Mouse (Mus musculus) gonadal fat pad, adult 2 months (tissue): Measurements from ENCODE around the gene Adcy4. TPM values are rescaled to one million over a fixed set of nuclear protein-coding genes. Genes with fewer than 3 reads are reported as not detected.

ENCODE experiments used
- DNase-seq: peaks from one replicate; pipeline ENCODE4 v3.0.0-alpha.2; 2012; ENCODE audit warnings: low read depth
- polyA plus RNA-seq: library from polyadenylated mRNA; depleted of rRNA; stranded (reverse); fragments of >200 nt; gene quantifications from 2 replicates; pipeline ENCODE4 v1.2.3, GENCODE M21; 2012

Adcy4 gene
- polyA plus RNA-seq, 1 experiment, result 12.6 TPM

DNA sequence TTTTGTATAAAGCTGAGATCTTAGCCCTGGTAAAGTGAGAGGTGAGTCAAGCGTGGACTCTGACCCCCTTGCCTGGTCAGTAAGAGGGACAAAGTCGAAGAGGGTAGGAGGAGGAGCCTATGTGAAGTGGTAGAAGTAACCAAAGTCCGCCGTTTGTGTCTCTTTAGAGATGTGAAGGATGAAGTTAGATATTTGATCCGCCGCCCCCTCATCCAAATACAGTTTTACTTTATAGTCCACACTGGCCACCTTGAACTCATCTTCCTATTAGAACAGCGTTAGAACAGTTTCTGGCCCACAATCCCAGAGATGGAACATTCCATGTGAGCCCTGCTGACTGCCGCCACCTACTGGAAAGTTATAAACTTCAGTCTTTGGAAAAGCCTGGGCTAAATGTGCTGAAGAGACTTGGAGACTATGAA lies 25.5 kb downstream of the Adcy4 start, which contains the start of gene Cideb:
TSS of gene Cideb (minus strand) at position 96 of the 422 bp plus-strand sequence.
- no peak for DNase-seq

DNA sequence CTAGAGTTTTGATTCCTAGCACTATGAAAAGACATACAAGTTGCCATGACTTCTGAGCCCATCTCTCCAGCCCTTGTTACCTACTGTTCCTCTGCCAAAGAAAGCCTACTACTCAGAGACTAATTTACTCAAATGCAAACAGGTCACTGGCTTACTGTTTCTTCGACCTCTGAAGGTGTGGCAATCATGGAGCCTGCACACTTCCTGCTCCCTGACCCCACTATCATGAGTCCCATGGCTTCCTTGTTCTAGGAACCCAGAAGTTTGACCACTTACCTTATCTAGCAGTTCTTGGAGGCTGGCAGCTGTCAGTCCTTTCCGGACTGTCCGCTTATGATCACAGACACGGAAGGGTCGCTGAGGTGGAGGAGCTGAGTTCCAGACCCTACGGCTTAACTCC lies 26.3 kb downstream of the Adcy4 start:
- no peak for DNase-seq

- DNase-seq, result no peak
These were observed 36.6 kb downstream of the Adcy4 start for GRCm38 (mm10) chr14:55747051-55747847.

GRCm38 (mm10) chr14:55745861-55746237 lies 38.0 kb downstream of the Adcy4 start:
- no peak for DNase-seq

GRCm38 (mm10) chr14:55745180-55745860 lies 38.6 kb downstream of the Adcy4 start, which contains the start of the genes Dhrs1 and Nop9:
Gene Dhrs1 (minus strand): TSS chr14:55745690.
Gene Nop9 (plus strand): TSS chr14:55745693.
- DNase-seq, result no peak

DNA sequence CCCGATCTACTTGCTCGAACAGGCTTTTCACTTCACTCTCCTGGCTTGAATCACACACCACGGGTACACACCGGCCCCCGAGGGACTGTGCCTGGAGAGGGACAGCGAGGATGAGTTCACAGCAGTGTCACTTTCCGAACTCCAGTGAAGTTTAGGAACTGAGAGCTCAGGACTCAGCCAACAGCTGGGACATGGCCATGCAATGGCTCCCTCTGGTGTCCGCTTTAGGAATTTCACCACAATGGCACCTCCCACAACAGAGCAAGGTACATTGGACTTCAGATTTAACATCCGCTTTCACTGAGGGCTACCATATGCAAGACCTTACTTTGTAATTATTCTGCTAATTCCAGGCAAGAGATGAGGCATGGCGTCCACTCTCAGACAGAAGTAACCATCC lies 40.2 kb downstream of the Adcy4 start:
- peak; percentile 54 for DNase-seq

GRCm38 (mm10) chr14:55737086-55737687 lies 46.7 kb downstream of the Adcy4 start:
- no peak for DNase-seq

- no peak for DNase-seq
These were observed 48.1 kb downstream of the Adcy4 start for GRCm38 (mm10) chr14:55735758-55736157.

GRCm38 (mm10) chr14:55735334-55735733 lies 48.6 kb downstream of the Adcy4 start:
- no peak for DNase-seq

DNA sequence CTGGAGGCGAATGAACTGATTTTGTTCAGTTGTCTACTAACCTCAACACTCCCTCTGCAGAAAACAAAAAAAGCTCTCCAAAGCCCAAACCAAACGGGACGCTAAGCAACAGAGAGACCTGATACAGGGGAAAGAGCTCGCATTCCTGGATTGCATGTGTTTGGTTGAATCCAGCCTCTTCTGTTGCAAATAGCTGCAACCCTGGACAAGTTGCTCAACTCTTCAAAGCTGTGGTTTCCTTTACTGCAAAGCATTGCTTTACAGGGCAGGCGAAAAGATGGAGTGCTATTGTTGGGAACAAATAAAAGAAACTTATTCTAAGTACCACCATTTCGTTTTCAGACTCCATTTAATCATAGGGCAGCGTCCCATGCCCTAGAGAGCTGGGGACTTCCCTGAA lies 49.0 kb downstream of the Adcy4 start:
- no peak for DNase-seq

GRCm38 (mm10) chr14:55733889-55734288 lies 50.0 kb downstream of the Adcy4 start:
- DNase-seq, result no peak

DNA sequence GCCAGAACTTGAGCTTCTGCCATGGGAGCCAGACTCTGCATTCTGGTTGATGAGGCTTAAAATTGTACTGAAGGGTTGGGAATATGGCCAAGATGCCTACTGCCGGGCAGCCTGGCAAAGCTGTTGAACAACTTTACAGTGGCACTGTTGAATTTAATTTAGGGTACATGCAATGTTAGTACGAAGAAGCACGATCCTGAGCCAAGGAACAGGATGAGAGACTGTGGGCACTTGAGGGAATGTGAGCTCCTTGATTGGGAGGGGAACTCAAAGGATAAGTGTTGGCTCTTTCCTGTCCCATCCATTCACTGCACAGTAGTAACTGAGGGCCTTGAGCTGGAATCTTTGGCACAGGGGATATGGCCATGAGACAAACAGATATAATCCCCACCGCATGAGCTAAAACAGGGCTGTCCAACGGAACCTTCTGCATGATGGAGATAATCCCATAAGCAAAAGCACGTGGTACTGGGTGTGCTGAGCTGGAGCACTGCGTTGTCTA lies 53.3 kb downstream of the Adcy4 start:
- no peak for DNase-seq

GRCm38 (mm10) chr14:55730116-55730515 lies 53.8 kb downstream of the Adcy4 start:
- no peak for DNase-seq

DNA sequence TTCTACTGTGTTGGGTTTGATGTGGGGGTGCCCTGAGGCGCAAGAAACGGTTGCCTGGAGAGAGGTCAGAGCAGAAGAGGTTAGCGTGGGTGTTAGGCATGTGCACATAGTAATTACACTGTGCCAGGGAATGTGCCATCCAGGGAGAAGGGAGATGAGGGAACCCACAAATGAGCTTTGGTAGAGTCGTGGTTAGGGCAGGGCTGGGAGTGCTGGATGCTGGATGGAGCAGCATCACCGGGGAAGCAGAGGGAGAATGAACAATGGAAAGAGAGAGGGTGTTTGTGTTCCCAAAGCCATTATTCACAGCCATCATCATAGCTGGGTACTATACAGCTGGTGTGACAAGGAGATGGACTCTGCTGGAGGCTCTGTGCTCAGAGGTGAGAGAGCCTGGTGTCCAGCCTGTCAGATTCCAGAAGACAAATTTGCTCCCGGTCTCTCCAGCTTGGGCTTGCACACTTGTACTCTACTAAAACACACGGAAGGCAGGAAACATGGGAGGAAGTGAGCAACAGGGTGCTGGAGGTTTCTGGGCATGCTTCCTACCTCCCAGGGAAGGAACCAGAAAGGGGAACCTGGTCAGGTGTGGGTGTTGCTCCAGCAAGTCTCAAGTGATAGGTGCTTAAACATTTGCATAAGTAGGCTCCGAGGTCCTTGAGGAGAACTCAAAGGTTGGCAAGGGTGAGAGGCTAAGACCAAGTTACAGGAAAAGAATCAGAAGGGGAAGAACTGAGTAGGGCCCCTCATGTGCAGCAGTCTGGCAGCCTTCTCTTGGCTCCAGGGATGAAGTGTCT lies 55.8 kb downstream of the Adcy4 start:
- DNase-seq, result no peak

GRCm38 (mm10) chr14:55726261-55726660 lies 57.6 kb downstream of the Adcy4 start:
- DNase-seq, result no peak

GRCm38 (mm10) chr14:55724411-55724871 lies 59.5 kb downstream of the Adcy4 start:
- peak; percentile 64 for DNase-seq

GRCm38 (mm10) chr14:55723433-55723832 lies 60.5 kb downstream of the Adcy4 start:
- DNase-seq, result no peak

- DNase-seq, result no peak
These were observed 61.4 kb downstream of the Adcy4 start for GRCm38 (mm10) chr14:55722438-55722945.

GRCm38 (mm10) chr14:55721700-55722437 lies 62.0 kb downstream of the Adcy4 start, which contains the start of gene Rabggta:
Gene Rabggta (minus strand): TSS chr14:55722263.
- peak; percentile 38 for DNase-seq

DNA sequence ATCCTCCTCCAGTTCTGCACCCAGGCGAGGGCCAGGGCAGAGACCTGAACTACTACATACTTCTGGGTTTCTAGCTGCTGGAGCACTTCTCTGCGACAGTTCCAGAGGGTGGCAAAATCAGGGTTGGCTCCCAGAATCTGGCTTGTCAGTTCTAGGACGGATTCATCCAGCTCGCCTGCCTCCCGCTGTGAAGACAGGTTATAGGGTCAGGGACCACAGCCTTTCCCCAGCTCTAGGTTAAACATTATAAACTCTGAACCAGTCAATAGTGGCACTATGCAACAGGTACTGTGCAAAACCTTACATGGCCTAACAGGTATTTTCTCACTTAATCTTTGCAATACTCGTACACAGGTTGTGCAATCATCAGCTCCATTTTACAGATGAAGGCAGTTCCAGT lies 62.8 kb downstream of the Adcy4 start:
- DNase-seq, result peak; percentile 50
